Mouse (Mus musculus): ENCODE results near the gene Nop56. TPM values are rescaled to one million over a fixed set of nuclear protein-coding genes. Genes with fewer than 3 reads are reported as not detected.
A peak's percentile ranks its signal among the peaks of the same experiment; 100 is the strongest.

The Nop56 gene
- total and polyA plus RNA-seq, 3 experiments: 523 to 1,109 (median 725) TPM

DNA sequence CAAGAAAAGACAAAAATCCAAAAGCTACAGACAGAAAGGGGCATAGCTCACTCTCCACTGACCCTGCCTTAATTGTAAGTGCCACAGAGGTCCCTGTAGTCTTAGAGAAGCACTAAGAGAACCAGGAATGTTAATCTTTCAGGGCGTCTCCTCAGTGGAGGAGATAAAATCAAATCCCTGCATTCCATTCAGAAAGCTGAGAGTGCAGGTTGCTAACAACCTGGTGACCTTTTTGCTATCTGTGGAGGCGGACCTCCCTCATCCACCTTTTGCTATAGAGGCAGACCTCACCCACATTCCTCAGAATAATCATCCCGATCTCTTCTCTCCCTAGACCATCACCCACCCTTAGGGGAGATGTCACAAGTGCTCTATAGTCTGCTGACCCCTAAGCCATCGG is 14.9 kb downstream of the Nop56 start:
- Histone ChIP-seq H3K36me3 (replicated peaks in 1 of 2; ENCODE audit: control insufficient read depth in 1 of 2, insufficient read depth in 1 of 2, low read length in 1 of 2) (peaks cover 2 to 20% of the 10 kb centered on the region in 2 experiments), H3K27ac (ENCODE audit: insufficient read depth, low read depth) (no peak overlapping the region), H3K9ac (ENCODE audit: insufficient read depth, low read depth) (no peak overlapping the region), H3K4me3 (replicated peaks in 1 of 3; ENCODE audit: low read depth in 2 of 3, low read length in 2 of 3, poor library complexity in 1 of 3) (no peak overlapping the region), H3K4me2 (ENCODE audit: insufficient read depth, low read depth, poor library complexity, severe bottlenecking) (no peak overlapping the region), H3K4me1 (ENCODE audit: control insufficient read depth in 1 of 2, insufficient read depth in 2 of 2) (peaks cover 5 to 29% of the 10 kb centered on the region in 2 experiments; a peak in 3 of 4 replicates), H3K79me2 (replicated peaks; ENCODE audit: control insufficient read depth, extremely low read depth, insufficient read depth, poor library complexity, severe bottlenecking) (peaks cover 4% of the 10 kb centered on the region), H3K9me3 (replicated peaks; ENCODE audit: low read length) (no peaks in the 10 kb centered on the region), H3K27me3 (replicated peaks) (no peaks in the 10 kb centered on the region)
- dilution Hi-C loops (cut with MboI; ENCODE audit: extremely low pct_ligation_motif_present, extremely low pct_unique_long_range_greater_than_20kb, low sequenced_read_pairs) (no loop called here), in situ Hi-C loops (cut with MboI; ENCODE audit: low pct_ligation_motif_present, low pct_unique_long_range_greater_than_20kb, low sequenced_read_pairs) (loop anchor here (25.0 kb wide), 1 partner anchor 273 kb away; the partner anchor contains the start of gene Mrps26)
- no peak for TF ChIP-seq BHLHE40 (IDR thresholded peaks at IDR 0.05; ENCODE audit: low read depth, low read length)
- TF ChIP-seq MAX (IDR thresholded peaks at IDR 0.05; ENCODE audit: low read length): no peak
- no peak for TF ChIP-seq USF2 (conservative IDR thresholded peaks at IDR 0.05; ENCODE audit: low read depth, low read length)
- no peak for DNase-seq (ENCODE audit: extremely low read depth)

DNA sequence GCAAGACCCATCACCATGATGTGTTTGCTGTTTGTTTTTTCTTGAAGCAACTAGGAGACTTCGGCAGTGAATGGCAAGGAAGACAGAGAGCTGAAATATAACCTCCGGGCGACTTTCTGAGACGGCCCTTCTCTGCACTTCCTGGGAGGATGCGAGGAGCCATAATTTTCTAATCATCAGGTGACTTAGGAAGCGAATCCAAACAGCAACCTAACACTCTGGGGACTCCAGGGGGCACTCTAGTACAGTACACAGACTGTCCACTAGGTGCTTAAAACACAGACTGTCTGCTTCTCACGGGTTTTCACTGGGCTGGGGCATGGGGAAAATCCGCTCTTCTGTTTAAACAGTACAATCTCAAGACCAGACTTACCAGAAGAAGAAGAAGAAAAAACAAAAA is 17.2 kb downstream of the Nop56 start:
- H3K9me3 ChIP-seq (replicated peaks; ENCODE audit: low read length): no peaks in the 10 kb centered on the region
- TF ChIP-seq NELFE (IDR thresholded peaks at IDR 0.05; ENCODE audit: low read depth, low read length) (peak; percentile 29; the same call in 1 of the 2 replicates), SMC3 (IDR thresholded peaks at IDR 0.05; ENCODE audit: low read depth, low read length) (peak; percentile 84), CHD1 (IDR thresholded peaks at IDR 0.05; ENCODE audit: low read depth, low read length) (no peak), RAD21 (IDR thresholded peaks at IDR 0.05; ENCODE audit: low read depth, low read length) (peak; percentile 86), MAZ (IDR thresholded peaks at IDR 0.05; ENCODE audit: low read depth, low read length) (0 out of 2 replicates have a peak, but pooled peaks have one; percentile 44), HCFC1 (IDR thresholded peaks at IDR 0.05; ENCODE audit: low read depth, low read length) (0 out of 2 replicates have a peak, but pooled peaks have one; percentile 17), CTCF (conservative IDR thresholded peaks at IDR 0.05 in 1 of 2, IDR thresholded peaks at IDR 0.05 in 1 of 2; ENCODE audit: low read depth in 2 of 2, low read length in 2 of 2) (peak; percentile 65 to 100; a peak in 3 of 4 replicates), POLR2AphosphoS2 (IDR thresholded peaks at IDR 0.05; ENCODE audit: low read depth, low read length) (no peak), ZMIZ1 (IDR thresholded peaks at IDR 0.05; ENCODE audit: low read depth, low read length) (no peak), SIN3A (IDR thresholded peaks at IDR 0.05; ENCODE audit: low read length) (0 out of 2 replicates have a peak, but pooled peaks have one; percentile 37), ELF1 (IDR thresholded peaks at IDR 0.05; ENCODE audit: low read depth, low read length) (peak; percentile 52; the same call in 1 of the 2 replicates), BHLHE40 (IDR thresholded peaks at IDR 0.05; ENCODE audit: low read depth, low read length) (peak; percentile 62), IRF4 (IDR thresholded peaks at IDR 0.05; ENCODE audit: low read depth, low read length) (peak; percentile 42; the same call in 1 of the 2 replicates)
- no peak overlapping the region for H3K9ac ChIP-seq (ENCODE audit: insufficient read depth, low read depth)
- H3K4me2 ChIP-seq (ENCODE audit: insufficient read depth, low read depth, poor library complexity, severe bottlenecking): no peak overlapping the region
- H3K79me2 ChIP-seq (replicated peaks; ENCODE audit: control insufficient read depth, extremely low read depth, insufficient read depth, poor library complexity, severe bottlenecking): 0 out of 2 replicates have a peak, but pooled peaks cover under 1% of the 10 kb centered on the region
- peaks cover 13% of the 10 kb centered on the region for H3K27me3 ChIP-seq (replicated peaks)
- dilution Hi-C loops (cut with MboI; ENCODE audit: extremely low pct_ligation_motif_present, extremely low pct_unique_long_range_greater_than_20kb, low sequenced_read_pairs): no loop called here
- peak; percentile 73 for DNase-seq (ENCODE audit: extremely low read depth)
- in situ Hi-C loops (cut with MboI; ENCODE audit: low pct_ligation_motif_present, low pct_unique_long_range_greater_than_20kb, low sequenced_read_pairs): loop anchor here (10.0 to 25.0 kb wide), 2 partner anchors 73 to 271 kb away; partner anchors contain the start of gene Mrps26
- H3K4me1 ChIP-seq (ENCODE audit: control insufficient read depth in 1 of 2, insufficient read depth in 2 of 2): peaks cover 15 to 35% of the 10 kb centered on the region in 2 experiments
- H3K4me3 ChIP-seq (replicated peaks in 1 of 3; ENCODE audit: low read depth in 2 of 3, low read length in 2 of 3, poor library complexity in 1 of 3): no peak overlapping the region
- no peak overlapping the region for H3K27ac ChIP-seq (ENCODE audit: insufficient read depth, low read depth)
- H3K36me3 ChIP-seq (replicated peaks in 1 of 2; ENCODE audit: control insufficient read depth in 1 of 2, insufficient read depth in 1 of 2, low read length in 1 of 2): peaks cover 2 to 14% of the 10 kb centered on the region in 2 experiments
